Mouse (Mus musculus): ENCODE measurements around the gene Rpap1.

The Rpap1 gene

DNA sequence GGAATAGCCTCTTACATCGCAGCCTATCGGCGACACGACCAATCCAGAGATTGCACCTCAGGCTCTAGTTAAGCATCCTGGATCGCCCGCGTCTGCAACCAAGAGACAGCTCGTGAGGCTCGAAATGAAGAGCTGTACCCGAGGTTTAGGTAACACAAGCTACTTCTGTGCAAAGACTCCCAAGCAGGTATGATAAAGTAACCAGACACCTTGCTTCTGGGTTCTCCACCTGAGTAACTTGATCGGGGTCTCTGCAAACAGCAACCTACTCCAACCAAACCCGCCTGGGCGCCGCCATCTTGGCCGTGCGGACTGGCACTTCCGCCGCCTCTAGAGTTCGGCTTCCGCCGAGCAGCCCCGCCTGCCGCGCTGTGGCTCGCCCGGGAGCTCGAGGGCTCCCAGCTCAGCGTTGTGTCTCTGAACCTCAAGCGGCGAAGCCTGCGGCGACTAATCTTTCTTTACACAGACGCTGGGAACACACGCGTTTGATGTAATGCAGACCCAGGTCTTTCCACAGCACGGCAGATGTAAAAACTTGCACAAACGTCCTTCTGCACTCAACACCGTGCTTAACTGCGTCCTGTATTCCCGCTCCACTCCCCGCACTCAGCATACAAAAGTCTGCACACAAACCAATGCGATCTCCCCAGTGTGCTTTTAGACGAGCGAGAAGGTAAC, at the start of gene Rpap1:
Gene Rpap1 (minus strand): TSS at position 332 of the 678 bp plus-strand sequence.
- DNase-seq (ENCODE audit: extremely low read depth, insufficient read length, low spot score) = peak; percentile 81

DNA sequence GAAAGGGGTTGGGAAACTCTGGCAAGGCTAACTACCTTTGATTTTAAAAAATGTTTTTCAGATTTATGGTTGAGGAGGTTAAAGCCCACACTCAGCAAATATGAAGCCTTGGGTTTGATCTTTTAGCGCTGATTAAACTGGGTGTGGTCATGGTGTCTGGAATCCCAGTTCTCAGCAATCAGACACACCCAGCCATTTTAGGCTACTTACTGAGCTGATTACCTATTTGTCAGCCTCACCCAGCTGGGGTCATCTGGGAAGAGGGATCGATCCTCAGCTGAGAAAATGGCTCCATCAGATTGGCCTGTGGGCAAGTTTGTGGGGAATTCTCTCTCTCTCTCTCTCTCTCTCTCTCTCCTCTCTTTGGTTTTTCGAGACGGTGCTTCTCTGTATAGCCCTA, 46.9 kb upstream of the Rpap1 start:
- no peak for DNase-seq (ENCODE audit: extremely low read depth, insufficient read length, low spot score)

- no peak for DNase-seq (ENCODE audit: extremely low read depth, insufficient read length, low spot score)
Observed at GRCm38 (mm10) chr2:119830579-119830978, 43.2 kb upstream of the Rpap1 start.

- DNase-seq (ENCODE audit: extremely low read depth, insufficient read length, low spot score) = no peak
Observed at GRCm38 (mm10) chr2:119821136-119821535, 33.8 kb upstream of the Rpap1 start.

DNA sequence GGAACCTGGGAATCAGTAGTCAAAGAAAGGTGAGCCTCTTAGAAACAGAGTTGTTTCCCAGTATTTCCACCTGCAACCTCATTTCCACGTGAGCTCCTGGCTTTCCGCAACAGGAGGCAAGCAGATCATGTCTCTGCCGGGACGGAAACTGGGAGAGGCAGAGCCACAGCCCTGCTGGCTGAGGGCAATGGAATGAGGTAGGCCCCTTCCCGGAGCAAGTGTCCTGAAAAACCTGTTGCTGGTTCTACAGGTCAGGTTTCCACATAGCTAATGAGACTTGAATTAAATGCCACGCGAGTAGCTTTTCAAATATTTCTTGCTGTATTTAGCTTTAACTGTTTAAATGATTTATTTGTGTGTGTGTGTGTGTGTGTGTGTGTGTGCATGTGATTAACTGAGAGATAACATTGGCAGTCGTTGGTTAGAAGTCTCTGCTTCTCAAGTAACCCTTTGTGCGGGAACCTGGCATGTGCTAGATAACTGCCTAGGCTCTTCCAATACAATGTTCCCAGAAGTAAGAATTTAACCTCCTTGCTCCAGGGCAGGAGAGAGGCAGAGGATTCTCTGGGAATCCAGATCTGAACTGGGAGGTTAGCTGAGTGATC, 31.4 kb upstream of the Rpap1 start:
- no peak for DNase-seq (ENCODE audit: extremely low read depth, insufficient read length, low spot score)

DNA sequence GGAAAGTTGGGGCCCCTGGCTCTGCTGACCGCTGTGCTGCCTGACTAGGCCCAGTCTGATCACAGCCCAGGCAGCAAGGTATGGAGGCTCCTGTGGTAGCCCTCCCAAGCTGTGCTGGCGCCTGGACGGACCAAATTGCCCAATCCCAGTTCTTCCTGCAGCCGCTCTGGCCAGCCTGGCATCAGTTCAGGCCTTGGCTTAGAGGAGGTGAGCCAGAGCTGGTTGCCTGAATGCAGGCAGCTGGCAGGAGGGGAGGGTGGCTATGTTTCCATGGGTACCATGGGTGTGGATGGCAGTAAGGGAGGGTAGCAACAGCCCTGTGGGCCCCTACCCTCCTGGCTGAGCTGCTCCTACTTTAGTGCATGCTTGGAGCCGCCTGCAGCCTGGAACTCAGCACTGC, 29.7 kb upstream of the Rpap1 start:
- DNase-seq (ENCODE audit: extremely low read depth, insufficient read length, low spot score) = no peak

- DNase-seq (ENCODE audit: extremely low read depth, insufficient read length, low spot score) = no peak
Observed at GRCm38 (mm10) chr2:119816611-119817010, 29.3 kb upstream of the Rpap1 start.

DNA sequence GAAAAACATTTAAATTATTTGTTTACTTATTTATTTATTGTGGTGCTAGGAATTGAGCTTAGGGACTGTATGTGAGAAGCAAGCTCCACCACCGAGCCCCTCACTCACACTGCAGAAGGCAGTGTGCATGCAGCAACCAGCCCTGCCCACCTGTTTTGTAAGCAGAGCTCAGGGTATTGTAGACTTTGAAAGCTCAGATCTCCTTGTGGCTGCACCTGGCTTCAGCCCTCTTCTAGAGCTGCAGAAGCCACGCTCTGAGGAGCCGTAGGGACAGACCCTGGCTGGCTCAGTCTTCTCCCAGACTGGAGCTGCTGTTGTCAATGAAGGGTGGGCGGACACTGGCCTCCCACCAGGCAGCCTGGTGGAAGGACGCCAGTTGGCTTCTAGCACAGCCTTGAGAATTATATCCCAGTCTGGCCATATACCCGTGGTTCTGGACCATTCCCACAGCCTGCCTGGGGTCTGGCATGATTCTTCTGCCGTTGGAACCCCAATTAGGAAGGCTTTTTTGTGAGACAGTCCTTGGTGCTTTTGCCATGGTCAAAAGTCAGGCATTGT, 27.1 kb upstream of the Rpap1 start:
- no peak for DNase-seq (ENCODE audit: extremely low read depth, insufficient read length, low spot score)

GRCm38 (mm10) chr2:119811490-119812146, 24.3 kb upstream of the Rpap1 start:
- no peak for DNase-seq (ENCODE audit: extremely low read depth, insufficient read length, low spot score)

- DNase-seq (ENCODE audit: extremely low read depth, insufficient read length, low spot score) = no peak
Observed at GRCm38 (mm10) chr2:119810890-119811289, 23.6 kb upstream of the Rpap1 start.

- no peak for DNase-seq (ENCODE audit: extremely low read depth, insufficient read length, low spot score)
Observed at GRCm38 (mm10) chr2:119808881-119809280, 21.5 kb upstream of the Rpap1 start.

DNA sequence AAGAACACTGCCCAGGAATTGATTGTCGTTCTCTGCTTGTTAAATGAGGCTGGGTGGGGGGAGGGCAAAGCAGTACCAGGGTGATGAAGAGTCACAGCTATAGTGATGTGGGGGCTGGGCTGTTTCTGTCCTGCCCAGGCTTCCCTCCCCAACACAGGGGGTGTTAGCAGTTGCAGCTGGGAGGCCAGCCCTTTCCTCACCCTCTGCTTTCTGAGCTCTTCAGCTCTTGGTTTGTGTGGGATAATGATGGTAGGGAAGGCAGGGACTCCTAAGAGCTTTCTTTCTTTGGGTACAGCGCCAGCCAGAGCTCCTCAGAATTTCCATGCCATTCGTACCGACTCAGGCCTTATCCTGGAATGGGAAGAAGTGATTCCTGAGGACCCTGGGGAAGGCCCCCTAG, 21.1 kb upstream of the Rpap1 start:
- no peak for DNase-seq (ENCODE audit: extremely low read depth, insufficient read length, low spot score)

GRCm38 (mm10) chr2:119805536-119805935, 18.2 kb upstream of the Rpap1 start:
- no peak for DNase-seq (ENCODE audit: extremely low read depth, insufficient read length, low spot score)

DNA sequence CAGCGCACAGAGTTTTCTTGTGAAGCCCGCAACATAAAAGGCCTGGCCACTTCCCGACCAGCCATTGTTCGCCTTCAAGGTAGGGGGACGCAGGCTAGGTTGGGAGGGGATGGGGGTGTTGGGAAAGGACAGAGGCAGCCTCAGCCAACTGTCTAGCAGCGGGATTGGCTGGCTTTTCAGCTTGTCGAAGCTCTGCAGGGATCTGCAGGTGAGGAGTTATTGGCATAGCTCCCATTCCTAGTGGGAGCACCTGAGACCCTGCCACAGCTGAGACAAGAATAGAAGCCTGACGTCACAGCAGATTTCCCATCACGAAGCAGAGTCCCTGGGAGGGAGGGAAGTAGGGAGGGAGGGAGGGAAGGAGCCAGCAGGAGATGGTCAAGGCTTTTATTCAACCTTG, 17.4 kb upstream of the Rpap1 start:
- no peak for DNase-seq (ENCODE audit: extremely low read depth, insufficient read length, low spot score)

- no peak for DNase-seq (ENCODE audit: extremely low read depth, insufficient read length, low spot score)
Observed at GRCm38 (mm10) chr2:119804275-119804628, 16.9 kb upstream of the Rpap1 start.

DNA sequence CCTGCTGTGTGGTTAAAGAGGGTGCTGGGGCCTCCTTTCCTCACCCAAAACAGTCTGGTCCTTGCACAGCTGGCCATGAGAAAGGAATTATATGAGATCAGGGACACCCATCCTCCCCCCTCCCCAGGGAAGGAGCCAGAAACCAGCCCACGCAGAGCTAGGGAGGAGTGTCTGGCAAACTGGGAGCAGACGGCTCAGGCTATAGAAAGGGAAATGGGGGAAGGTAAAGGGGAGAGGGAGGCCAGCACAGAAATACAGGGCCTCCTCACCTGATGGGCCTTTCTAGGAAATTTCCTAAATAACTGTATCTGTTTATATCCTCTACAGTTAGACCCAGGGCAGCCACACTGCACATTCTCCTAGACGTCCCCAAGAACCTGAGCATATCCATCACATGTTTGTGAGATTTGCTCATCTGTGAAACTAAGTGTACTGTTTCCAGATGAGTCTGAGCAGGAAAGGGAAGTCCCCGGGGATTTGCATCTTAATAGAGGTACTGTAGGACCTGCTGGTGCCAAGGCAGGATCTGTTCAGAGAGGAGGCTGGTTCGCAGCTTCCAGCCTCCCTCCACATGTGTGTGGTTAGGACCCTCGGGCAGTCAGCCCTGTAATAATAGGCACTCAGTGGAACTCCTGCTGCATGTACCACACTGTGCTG, 16.4 kb upstream of the Rpap1 start:
- no peak for DNase-seq (ENCODE audit: extremely low read depth, insufficient read length, low spot score)

DNA sequence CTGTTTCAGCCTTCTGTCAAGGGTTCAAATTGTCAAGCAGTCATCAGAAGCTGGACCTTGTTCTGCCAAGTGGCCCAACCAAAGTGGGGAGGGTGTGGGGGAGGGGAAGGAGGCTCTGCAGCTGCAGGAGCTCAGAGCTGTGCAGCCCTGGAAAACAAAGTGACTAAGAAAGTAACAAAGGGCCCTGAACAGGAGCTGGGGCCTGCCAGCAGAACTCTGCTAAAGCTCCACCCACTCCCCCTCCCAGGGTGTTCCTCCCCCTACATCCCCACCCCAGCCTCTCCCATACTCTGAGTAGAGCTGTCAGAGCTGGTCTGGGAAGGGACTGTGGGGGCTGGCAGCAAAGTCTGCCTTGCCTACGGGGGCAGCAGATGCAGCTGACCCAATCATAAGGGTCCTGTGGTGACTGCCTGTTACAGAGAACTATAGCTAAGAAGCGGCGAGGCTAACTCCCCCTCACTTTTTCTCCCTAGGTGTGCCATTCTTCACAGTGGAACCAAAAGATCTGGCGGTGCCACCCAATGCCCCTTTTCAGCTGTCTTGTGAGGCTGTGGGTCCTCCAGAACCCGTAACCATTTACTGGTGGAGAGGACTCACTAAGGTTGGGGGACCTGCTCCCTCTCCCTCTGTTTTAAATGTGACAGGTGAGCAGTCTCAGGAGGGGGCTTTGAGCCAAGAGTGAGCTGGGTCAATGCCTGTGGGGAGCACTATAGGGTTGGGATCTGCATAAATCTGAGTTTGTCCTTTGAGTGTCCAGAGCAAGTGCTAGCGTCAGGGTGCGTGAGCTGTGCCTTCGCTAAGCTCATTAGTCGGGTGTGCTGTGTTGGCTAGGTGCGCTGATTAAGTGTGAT, 15.7 kb upstream of the Rpap1 start:
- DNase-seq (ENCODE audit: extremely low read depth, insufficient read length, low spot score) = no peak

DNA sequence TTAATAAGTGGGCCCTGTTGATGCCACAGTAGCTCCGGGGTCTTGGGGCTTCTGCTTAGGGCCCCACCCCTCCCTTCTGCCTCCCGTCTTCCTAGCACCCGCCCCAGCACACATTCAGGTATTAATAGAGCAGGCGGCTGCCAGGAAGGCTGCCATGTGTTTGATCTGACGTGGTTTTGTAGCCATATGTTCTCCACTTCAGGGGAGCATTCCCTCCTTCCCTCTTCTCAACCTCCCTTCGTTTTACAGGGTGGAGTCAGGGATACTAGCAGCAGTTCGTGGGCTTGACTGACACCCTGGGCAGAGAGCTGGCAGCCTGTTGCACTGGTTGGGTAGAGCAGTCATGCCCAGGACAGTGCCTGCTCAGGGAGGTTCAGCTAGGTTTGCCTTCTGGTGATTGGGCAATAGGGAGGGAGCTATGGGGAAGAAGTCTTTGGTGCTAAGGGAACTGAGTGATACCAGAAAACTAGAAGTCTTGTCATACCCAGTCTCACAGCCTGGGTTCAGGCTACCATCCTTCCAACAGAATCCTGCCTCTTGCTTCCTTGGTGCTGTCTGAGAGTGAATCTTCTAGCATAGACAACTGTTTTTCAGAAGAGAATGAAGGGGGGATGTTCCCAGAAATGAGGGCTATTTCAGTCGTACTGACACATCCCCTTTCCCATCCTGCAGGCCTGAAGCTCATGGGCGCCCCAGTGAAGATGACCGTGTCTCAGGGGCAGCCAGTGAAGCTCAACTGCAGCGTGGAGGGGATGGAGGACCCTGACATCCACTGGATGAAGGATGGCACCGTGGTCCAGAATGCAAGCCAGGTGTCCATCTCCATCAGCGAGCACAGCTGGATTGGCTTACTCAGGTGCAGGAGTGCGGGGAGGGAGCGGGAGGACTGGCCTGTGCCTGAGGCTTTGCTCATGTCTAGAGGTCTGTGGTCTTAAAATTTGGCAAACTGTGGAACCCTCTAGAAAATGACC, 13.8 kb upstream of the Rpap1 start:
- DNase-seq (ENCODE audit: extremely low read depth, insufficient read length, low spot score) = no peak

DNA sequence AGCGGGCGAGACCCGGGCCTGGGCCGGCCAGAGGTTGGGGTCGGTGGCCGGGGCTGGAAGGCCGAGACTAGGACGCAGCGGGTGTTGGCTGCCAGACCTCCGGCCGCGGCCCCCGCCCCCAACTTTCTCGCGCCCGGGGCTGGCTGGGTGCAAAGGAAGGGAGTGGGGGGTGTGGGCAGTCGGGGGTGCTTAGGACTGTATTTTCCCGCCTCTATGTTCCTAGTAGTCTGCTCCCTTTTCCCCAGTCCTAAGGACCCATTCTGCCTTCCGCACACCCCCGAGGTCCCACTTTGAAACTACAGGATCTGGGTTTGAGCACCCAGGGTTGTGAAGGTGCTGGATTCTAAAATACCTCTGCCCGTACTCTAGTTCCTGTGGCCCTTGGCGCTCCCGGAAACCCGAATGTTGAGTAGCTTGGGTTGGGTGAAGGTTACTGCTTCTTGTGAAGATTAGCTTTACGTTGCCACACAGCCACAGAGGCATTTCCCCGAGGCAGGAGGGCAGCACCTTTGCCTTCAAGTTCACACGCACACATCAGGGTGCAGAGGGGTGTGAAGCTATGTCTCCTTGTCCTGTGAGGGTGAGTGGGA, 12.7 kb upstream of the Rpap1 start:
- peak; percentile 60 for DNase-seq (ENCODE audit: extremely low read depth, insufficient read length, low spot score)
